17 mouse cellular contexts compared by ENCODE assay signal in the genomic region with DNA sequence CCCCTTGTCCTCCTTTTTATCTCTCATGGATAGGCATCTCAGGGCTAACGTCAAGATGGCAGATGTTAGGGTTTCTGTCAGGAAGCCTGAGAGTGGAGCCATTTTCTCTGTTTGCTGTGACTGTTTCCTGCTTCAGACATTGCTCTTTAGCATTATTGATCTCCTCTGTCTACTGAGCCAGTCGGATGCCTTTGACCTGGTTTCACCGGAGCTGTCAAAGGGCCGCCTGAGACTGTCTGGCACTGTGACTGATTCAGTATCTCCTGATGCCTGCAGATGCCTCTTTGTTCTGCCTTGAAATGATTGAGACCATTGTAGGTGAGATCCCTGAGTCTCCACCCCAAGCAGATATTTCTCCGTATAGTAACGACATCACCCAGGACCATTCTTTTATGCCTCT.
DNase-seq lines count a peak whose midpoint lies in the region; ATAC-seq and TF ChIP-seq lines count a peak whose summit lies in the region.
"Had no signal": no experiment of that assay in that cellular context is flagged by ENCODE, and none has a peak within 500 bp of the region (broad histone marks: within the 10 kb centered on the region; RNA-seq: fewer than 3 reads in every experiment).

No protein-coding gene starts in this region.

- no peak overlapping the region for H3K4me3 ChIP-seq in limb, embryonic 13.5 days
- no peak overlapping the region for H3K4me3 ChIP-seq in limb, embryonic 10.5 days
- H3K4me3 ChIP-seq in midbrain, embryonic 12.5 days: no peak overlapping the region
- no peak overlapping the region for H3K4me3 ChIP-seq in midbrain, postnatal 0 days (ENCODE audit: low read depth, low read length)
- no peak overlapping the region for H3K4me3 ChIP-seq in hindbrain, embryonic 13.5 days
- no peak overlapping the region for H3K4me3 ChIP-seq in midbrain, embryonic 13.5 days (replicated peaks)
- H3K4me3 ChIP-seq in forebrain, embryonic 13.5 days: no peak overlapping the region
- H3K4me3 ChIP-seq: embryonic facial prominence, embryonic 10.5 days; forebrain, embryonic 15.5 days had no signal

- DNase-seq in limb, embryonic 10.5 days (ENCODE audit: low spot score): no peak
- no peak for DNase-seq in midbrain, postnatal 0 days (ENCODE audit: low spot score)
- no peak for DNase-seq in lung, postnatal 14 days
- DNase-seq: adrenal gland, adult 8-10 months; adrenal gland, postnatal 36 days; cerebellum, adult 2 months; cerebellum, postnatal 10 days; gastrocnemius, postnatal 36 days; heart, adult 11 months; heart, postnatal 14 days had no signal

- ATAC-seq in limb, embryonic 13.5 days (ENCODE audit: low FRiP score, low read depth): no peak
- ATAC-seq in midbrain, embryonic 12.5 days (ENCODE audit: low FRiP score, low read depth): no peak
- ATAC-seq in midbrain, postnatal 0 days (ENCODE audit: low FRiP score): no peak
- no peak for ATAC-seq in hindbrain, embryonic 13.5 days (ENCODE audit: low FRiP score)
- ATAC-seq in midbrain, embryonic 13.5 days: no peak
- no peak for ATAC-seq in forebrain, embryonic 13.5 days
- ATAC-seq: forebrain, embryonic 15.5 days had no signal

- H3K4me2 ChIP-seq in limb, embryonic 13.5 days (replicated peaks): no peak overlapping the region
- no peak overlapping the region for H3K4me2 ChIP-seq in midbrain, embryonic 12.5 days (replicated peaks)
- no peak overlapping the region for H3K4me2 ChIP-seq in midbrain, postnatal 0 days (ENCODE audit: low read depth, low read length, poor library complexity, severe bottlenecking)
- no peak overlapping the region for H3K4me2 ChIP-seq in hindbrain, embryonic 13.5 days
- H3K4me2 ChIP-seq in midbrain, embryonic 13.5 days (replicated peaks): no peak overlapping the region
- no peak overlapping the region for H3K4me2 ChIP-seq in forebrain, embryonic 13.5 days
- H3K4me2 ChIP-seq: forebrain, embryonic 15.5 days had no signal

- WGBS in limb, embryonic 13.5 days: 87% methylated on average over 6 of the region's 6 CpGs
- 84% methylated on average over 6 of the region's 6 CpGs for WGBS in limb, embryonic 10.5 days
- WGBS in midbrain, embryonic 12.5 days: 77% methylated on average over 6 of the region's 6 CpGs
- 76% methylated on average over 6 of the region's 6 CpGs for WGBS in midbrain, postnatal 0 days
- 78% methylated on average over 6 of the region's 6 CpGs for WGBS in hindbrain, embryonic 13.5 days
- WGBS in midbrain, embryonic 13.5 days: 72% methylated on average over 6 of the region's 6 CpGs
- 82% methylated on average over 6 of the region's 6 CpGs for WGBS in forebrain, embryonic 13.5 days

- no peaks in the 10 kb centered on the region for H3K27me3 ChIP-seq in limb, embryonic 13.5 days
- H3K27me3 ChIP-seq in limb, embryonic 10.5 days (ENCODE audit: low read depth, poor library complexity, severe bottlenecking): no peaks in the 10 kb centered on the region
- no peaks in the 10 kb centered on the region for H3K27me3 ChIP-seq in midbrain, embryonic 12.5 days
- H3K27me3 ChIP-seq in midbrain, postnatal 0 days (ENCODE audit: insufficient read depth, low read length): no peaks in the 10 kb centered on the region
- H3K27me3 ChIP-seq in hindbrain, embryonic 13.5 days: no peaks in the 10 kb centered on the region
- no peaks in the 10 kb centered on the region for H3K27me3 ChIP-seq in midbrain, embryonic 13.5 days
- H3K27me3 ChIP-seq in forebrain, embryonic 13.5 days: no peaks in the 10 kb centered on the region
- H3K27me3 ChIP-seq: forebrain, embryonic 15.5 days had no signal

- peaks cover 4% of the 10 kb centered on the region; the same call in 1 of the 2 replicates for H3K36me3 ChIP-seq in limb, embryonic 13.5 days
- H3K36me3 ChIP-seq in limb, embryonic 10.5 days: peaks cover 22% of the 10 kb centered on the region
- H3K36me3 ChIP-seq in midbrain, embryonic 12.5 days: peaks cover 44% of the 10 kb centered on the region
- 0 out of 2 replicates have a peak, but pooled peaks cover 6% of the 10 kb centered on the region for H3K36me3 ChIP-seq in midbrain, postnatal 0 days (ENCODE audit: insufficient read depth, low read length)
- H3K36me3 ChIP-seq in hindbrain, embryonic 13.5 days: peaks cover 42% of the 10 kb centered on the region
- peaks cover 43% of the 10 kb centered on the region for H3K36me3 ChIP-seq in midbrain, embryonic 13.5 days
- H3K36me3 ChIP-seq in forebrain, embryonic 13.5 days (ENCODE audit: poor library complexity, severe bottlenecking): peaks cover 27% of the 10 kb centered on the region

- H3K27ac ChIP-seq in limb, embryonic 13.5 days: no peak overlapping the region
- H3K27ac ChIP-seq in limb, embryonic 10.5 days: no peak overlapping the region
- H3K27ac ChIP-seq in midbrain, embryonic 12.5 days (replicated peaks): peak overlapping the region; percentile 50
- no peak overlapping the region for H3K27ac ChIP-seq in midbrain, postnatal 0 days (ENCODE audit: low read depth, low read length)
- peak overlapping the region; percentile 48 for H3K27ac ChIP-seq in hindbrain, embryonic 13.5 days
- H3K27ac ChIP-seq in midbrain, embryonic 13.5 days: peak overlapping the region; percentile 60
- H3K27ac ChIP-seq in forebrain, embryonic 13.5 days: no peak overlapping the region
- H3K27ac ChIP-seq: embryonic facial prominence, embryonic 10.5 days; forebrain, embryonic 15.5 days had no signal

- no peaks in the 10 kb centered on the region for H3K9me3 ChIP-seq in limb, embryonic 13.5 days
- no peaks in the 10 kb centered on the region for H3K9me3 ChIP-seq in limb, embryonic 10.5 days (replicated peaks)
- no peaks in the 10 kb centered on the region for H3K9me3 ChIP-seq in midbrain, embryonic 12.5 days
- H3K9me3 ChIP-seq in midbrain, postnatal 0 days (ENCODE audit: low read length): no peaks in the 10 kb centered on the region
- H3K9me3 ChIP-seq in hindbrain, embryonic 13.5 days: no peaks in the 10 kb centered on the region
- H3K9me3 ChIP-seq in midbrain, embryonic 13.5 days: no peaks in the 10 kb centered on the region
- H3K9me3 ChIP-seq in forebrain, embryonic 13.5 days (replicated peaks): no peaks in the 10 kb centered on the region
- H3K9me3 ChIP-seq: embryonic facial prominence, embryonic 10.5 days; forebrain, embryonic 15.5 days had no signal

- H3K9ac ChIP-seq in limb, embryonic 13.5 days: 0 out of 2 replicates have a peak overlapping the region, but pooled peaks have one; percentile 8
- no peak overlapping the region for H3K9ac ChIP-seq in midbrain, embryonic 12.5 days (replicated peaks)
- H3K9ac ChIP-seq in midbrain, postnatal 0 days (replicated peaks; ENCODE audit: low read length, poor library complexity, severe bottlenecking): no peak overlapping the region
- H3K9ac ChIP-seq in hindbrain, embryonic 13.5 days: no peak overlapping the region
- H3K9ac ChIP-seq in midbrain, embryonic 13.5 days (replicated peaks): no peak overlapping the region
- H3K9ac ChIP-seq in forebrain, embryonic 13.5 days: no peak overlapping the region
- H3K9ac ChIP-seq: forebrain, embryonic 15.5 days had no signal

- no peaks in the 10 kb centered on the region for H3K4me1 ChIP-seq in limb, embryonic 13.5 days
- peaks cover 5% of the 10 kb centered on the region for H3K4me1 ChIP-seq in limb, embryonic 10.5 days
- peaks cover 8% of the 10 kb centered on the region for H3K4me1 ChIP-seq in midbrain, embryonic 12.5 days
- no peaks in the 10 kb centered on the region for H3K4me1 ChIP-seq in midbrain, postnatal 0 days (ENCODE audit: insufficient read depth, low read length)
- peaks cover 5% of the 10 kb centered on the region for H3K4me1 ChIP-seq in hindbrain, embryonic 13.5 days (replicated peaks)
- H3K4me1 ChIP-seq in midbrain, embryonic 13.5 days (replicated peaks): peaks cover 11% of the 10 kb centered on the region
- peaks cover 8% of the 10 kb centered on the region for H3K4me1 ChIP-seq in forebrain, embryonic 13.5 days

- TF ChIP-seq CTCF in midbrain, postnatal 0 days (IDR thresholded peaks at IDR 0.05): no peak

Comparison
In these comparisons a context has a peak if more than half of its experiments do, and no peak if none do; other contexts are left out.
1. H3K27ac ChIP-seq: peak in midbrain, embryonic 12.5 days (single experiment), hindbrain, embryonic 13.5 days (single experiment) and midbrain, embryonic 13.5 days (single experiment); none in limb, embryonic 13.5 days (single experiment), limb, embryonic 10.5 days (single experiment), midbrain, postnatal 0 days (single experiment) and forebrain, embryonic 13.5 days (single experiment).